Mouse (Mus musculus) skeletal muscle tissue, adult 2 months (tissue): ENCODE data around the gene Rptor.

Experiments used
- DNase-seq: peaks from one replicate; pipeline ENCODE4 v3.0.0-alpha.2; 2012; ENCODE audit warnings: low read depth, low spot score

Gene Rptor

DNA sequence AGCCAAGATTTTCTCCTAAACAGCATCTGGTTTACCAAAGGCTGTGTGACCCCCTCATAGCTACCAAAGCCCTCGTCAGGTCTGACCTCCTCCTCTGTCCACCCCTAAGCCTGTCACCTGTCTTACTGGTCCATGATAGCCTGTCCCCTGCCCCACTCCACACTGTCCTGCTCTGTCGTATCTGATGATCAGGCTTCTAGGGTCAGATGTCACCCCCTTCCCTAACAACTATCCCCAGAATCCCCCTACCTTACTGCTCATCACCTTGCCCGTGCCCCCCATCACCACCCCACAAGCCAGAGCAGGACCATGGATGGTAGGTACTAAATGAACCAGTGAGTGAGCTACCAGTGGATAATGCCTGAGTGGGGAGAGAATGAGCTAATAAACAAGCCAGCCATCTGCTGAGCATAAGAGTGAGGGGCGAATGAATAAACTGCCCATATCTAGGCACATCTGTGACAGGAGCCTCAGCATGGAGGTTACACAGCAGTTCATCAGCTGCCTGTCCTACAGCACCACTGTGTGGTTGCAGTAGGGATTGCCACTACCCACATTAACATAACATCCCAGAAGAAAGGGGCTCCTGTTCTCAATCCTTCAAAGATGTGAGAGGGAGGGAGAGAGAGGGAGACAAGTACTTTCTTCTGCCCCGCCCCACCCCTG, 302.0 kb downstream of the Rptor start:
- peak; percentile 43 for DNase-seq

DNA sequence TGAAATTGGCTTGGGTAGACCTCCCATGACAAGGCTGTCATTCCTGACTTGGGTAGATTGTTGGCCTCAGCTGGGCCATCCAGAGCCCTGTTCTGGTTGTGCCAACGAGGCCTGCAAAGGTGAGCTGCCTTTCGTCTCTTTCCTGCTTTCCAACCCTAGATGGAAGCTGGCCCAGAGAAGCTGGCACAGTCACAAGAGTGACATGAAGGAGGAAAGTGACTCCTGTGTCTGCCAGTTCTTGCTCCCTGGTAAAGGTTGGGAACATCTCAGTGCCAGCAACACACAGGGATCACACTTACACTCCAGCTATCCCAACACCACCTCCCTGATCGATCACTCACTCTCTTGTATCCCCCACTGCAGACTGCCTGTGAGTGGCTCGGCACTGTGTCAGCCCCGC, 303.1 kb downstream of the Rptor start:
- no peak for DNase-seq

DNA sequence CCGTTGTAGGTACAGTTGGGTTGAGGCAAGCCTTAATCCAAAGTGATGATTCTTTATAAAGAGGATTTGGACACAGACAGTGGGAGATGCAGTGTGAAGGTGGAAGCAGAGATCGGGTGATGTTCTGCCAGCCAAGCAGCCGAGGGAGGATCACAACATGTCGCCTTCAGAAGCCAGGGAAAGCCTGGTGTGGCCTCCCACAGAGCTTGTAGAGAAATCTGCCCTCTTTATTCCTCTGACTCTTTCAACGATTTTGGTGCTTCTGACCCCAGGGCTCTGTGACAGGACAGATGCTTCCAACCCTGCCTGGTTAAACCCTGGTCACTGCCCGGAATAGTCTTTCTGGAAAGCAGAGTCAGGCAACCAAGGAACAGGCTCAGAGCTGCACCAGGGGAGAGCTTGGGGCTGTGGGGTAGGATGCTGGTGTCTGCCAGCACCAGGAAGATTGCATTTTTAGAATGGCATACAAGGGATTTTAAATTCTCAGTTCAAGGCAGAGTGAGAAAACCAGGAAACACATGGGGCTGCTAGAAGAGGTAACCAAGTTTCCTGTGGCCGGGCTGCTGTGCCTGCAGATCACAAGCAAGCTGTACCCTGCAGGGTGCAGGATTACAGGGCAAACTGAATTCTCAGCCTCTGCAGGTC, 304.4 kb downstream of the Rptor start:
- no peak for DNase-seq

DNA sequence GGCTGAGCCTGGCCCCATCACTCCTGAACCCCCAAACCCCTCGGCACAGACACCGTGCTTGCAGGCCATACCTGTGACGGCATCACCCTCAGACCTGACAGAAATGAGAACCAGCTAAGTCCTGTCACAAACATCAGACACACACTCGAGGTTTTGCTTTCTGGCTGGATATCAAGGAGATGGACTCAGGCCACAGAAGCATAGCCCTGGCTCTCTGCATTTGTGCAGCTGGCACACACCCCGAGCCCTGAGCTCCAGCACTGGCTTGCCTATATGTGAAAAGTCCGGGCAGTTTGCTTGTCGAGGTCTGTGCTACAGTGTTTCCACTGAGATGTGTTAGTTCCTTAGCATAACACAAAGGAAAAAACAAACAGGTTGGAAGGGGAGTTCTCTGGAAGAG, 305.0 kb downstream of the Rptor start:
- DNase-seq = no peak

DNA sequence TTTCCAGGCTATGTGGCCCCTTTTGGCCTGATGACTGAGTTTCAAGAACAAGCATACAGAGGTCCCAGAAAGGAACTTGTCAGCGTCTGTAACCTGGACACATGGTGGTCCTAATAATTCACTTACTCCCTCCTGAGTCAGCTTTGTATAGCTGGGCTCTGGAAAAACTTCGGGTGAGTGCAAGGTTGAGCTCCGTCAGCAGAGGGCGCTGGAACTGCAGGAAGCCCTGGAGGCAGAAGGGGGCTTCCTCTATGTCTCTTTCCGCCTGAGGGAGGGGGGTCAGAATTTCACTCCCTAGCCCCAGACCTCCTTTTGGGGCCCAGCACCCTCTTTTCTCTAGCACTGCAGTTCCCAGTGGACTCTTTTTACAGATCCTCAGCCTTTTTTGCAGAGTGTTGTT, 306.7 kb downstream of the Rptor start:
- no peak for DNase-seq

DNA sequence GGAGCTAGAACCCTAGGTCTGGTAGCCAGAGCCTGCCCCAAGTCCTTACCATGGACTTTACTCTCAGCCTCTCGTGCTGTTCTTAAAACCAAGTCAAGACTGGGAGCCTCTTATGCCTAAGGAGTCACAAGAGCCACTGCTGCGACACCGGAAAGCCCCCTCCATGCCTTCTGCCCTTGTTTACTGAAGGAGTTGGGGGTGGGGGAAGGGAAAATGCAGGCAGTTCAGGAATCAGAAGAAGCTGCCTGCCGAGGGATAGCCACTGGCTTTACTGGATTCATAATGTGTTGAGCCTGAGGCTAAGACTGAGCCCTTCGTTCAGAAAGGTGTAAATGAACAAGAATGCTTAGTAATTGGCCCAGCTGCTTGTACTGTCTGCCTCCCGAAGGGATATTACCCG, 310.1 kb downstream of the Rptor start:
- no peak for DNase-seq

DNA sequence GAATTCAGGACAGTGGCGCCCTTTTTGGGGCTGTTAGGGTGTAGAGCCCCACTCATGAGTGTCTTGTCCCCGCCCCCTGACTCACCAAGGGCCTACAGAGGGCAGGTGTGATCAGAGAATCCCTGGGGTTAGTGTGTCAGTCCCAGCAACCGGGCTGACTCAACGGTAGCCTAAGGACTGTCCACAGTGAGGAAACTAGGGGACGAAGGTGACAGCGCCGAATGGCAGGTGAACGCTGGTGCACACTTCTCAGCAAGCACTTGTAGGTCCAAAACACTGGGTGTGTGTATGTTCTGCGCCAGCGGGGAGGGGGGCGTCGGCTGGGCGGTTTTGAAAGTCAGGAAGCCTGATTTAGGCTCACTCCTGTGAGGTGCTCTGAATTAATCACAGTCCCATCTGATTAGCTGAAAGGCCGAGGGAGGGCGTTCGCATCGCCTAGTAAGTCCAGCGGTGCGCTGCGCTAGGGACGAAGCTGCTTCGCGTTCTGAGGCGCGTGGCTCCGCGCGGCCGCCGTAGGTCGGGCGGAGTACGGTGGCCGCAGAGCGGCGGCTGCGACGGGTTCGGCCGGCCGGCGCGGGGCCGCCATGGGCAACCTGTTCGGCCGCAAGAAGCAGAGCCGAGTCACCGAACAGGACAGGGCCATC, 310.7 kb downstream of the Rptor start, which contains the start of gene Chmp6:
Gene Chmp6 (plus strand): TSS at position 151 of the 644 bp plus-strand sequence.
- peak; percentile 82 for DNase-seq

DNA sequence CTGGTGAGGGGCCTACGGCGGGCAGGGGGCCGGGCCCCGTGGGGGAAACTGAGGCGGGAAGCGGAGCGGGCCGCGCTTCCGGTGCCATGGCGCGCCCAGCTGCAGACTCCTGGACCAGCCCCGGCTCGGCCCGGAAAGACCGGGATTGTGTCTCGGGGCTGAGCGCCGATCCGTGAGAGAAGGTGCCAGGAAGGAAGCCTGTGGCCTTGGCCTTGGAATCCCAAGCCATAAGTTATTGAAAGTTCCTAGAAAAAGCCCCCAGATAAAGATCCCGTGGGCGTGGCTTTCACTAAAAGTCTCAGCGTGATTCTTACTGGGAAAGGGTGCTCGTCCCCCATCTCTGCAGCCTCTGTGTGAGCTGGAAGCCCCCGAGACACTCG, 311.2 kb downstream of the Rptor start:
- DNase-seq = no peak

DNA sequence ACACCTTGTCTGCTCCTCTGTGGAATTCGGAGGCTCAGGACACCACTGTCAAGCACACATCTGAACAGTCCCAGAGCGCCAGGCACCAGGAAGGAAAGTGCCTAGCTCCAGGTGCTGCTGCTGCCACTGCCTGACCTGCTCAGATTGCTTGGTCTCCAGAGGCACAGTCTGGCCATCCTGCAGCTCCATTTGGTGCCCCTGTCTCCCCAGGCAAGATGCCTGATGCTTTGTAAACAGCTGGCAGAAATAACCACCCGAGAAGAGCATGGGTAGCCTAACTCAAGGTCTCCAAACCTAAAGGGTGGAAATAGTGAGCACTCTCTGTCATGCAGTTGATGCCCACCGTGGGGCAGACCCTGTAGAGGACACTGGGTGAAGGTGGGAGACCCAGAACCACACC, 311.7 kb downstream of the Rptor start:
- no peak for DNase-seq

DNA sequence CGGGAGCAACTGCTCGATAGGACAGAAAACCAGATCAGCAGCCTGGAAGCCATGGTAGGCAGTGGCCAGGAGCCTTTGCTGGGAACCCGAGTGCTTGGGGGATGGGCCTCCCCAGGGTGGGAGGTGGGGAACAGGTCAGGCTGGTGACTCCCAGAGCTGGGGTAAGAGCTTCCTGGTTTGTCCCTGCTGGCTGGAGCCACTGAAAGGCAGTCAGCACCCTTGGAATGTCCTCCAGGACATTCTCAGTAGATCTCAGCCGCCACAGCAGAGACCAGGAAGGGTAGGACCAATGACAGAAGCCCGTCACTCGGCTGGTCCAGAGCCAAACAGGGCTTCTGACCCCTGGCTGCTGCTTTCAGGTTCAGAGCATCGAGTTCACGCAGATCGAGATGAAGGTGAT, 313.0 kb downstream of the Rptor start:
- no peak for DNase-seq

DNA sequence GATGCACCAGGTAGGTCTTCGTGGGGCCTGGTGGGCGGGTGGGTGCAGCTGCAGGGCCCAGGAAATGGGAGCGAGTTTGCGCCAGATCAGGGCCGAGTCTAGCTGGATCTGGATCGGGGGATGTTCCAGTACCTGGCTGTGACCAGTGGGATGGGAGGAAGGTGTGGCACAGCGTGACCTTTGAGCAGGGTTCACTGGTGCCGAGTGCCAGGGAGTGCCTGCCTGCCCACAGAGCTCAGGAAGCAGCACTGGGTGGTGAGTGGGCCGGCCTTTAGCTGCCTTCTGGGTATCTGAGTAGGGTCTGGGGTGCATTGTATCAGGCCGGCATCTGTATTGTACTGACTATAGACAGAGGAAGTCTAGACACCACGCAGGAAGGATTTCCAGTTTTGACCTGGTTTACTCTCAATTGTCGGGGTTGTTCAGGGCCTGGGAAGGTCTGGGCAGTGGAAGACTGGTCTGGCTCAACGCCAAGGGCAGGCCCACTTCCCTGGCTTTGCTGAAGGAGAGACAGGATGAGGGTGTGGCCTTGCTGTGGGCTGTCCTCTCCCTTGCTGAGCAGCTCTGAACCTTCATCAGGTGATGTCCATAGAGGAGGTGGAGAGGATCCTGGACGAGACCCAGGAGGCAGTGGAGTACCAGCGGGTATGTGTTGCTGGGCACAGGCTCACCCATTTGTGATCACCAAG, 313.5 kb downstream of the Rptor start:
- no peak for DNase-seq

DNA sequence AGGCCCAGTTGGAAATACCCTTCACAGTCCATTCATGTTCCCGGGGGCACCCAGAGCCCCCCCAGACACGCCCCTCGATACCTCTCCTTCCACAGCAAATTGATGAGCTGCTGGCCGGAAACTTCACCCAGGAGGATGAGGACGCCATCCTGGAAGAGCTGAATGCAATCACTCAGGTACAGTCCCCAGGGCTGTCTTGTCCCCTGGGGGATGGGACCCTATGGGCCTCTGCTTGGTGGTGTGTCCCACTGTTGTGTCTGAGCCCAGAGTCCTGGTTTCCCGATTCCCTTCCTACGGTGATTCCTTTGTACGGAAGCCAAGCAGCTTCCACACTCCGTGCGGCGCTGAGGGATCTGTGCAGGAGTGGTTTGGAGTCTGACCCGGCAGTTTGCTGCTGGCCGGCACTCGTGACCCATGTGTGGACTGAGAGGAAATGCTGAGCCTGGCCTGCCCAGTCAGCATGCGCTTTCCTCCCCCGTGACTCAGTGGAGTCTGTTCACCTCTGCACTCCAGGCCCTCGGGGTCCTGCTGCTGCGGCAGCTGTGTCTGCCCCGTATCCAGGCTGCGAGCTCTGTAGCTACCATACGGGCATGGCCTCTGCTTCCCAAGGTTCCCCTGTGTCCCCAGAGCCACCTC, 314.2 kb downstream of the Rptor start:
- DNase-seq = no peak

DNA sequence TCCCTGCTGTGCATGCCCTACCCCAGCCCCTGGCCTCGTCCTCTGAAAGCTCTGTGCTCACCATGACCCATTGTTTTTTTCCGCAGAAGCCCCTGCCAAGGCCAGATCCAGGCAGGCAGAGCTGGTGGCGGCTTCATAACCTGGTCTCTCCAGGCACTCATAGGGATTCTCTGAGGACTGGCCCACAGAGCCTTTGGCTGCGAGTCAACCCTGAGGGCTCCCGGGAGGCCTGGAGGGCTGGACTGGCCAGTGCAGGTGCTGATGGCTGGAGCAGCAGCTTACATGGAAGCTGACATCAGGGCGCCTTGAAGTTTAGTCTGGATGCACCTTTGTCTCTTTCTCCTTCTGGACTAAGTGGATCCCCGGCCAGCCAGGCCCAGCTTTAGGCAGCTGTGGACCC, 315.8 kb downstream of the Rptor start:
- no peak for DNase-seq

DNA sequence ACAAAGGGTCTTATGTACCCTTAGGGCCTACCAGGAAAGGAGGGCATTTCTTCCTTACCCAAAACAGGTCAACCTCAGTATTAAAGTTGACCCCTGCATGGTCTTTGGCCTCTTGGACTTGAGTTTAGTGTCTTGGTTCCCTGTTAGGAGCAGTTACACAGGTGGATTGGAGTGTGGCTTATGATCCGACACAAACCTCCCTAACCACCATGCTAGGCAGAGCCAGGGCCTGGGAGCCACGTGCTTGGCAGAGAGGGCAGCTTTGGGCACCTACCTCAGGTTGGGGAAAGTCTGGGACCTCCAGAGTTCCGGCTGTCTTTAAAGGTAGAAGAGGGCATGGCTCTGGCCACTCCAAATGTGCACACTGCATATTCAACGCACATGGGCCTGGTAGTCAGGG, 316.7 kb downstream of the Rptor start:
- DNase-seq = no peak

DNA sequence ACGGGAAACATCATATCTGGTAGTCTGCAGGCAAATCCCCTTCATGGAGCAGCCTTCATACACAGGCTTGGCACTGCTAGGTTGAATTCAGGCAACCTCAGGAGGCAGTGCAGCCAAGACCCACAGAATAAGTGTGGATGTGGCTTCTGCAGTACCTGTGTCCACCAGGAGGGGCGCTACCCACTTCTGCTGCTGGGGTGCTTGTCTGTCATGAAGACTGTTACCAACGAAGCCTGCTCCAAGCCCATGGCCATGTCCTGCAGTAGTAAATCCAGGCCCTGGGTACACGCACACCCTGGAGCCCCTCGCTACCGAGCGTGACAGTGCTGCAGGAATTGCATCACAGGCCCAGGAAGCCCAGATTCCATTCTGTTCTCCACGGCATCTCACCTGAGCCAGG, 317.2 kb downstream of the Rptor start:
- DNase-seq = no peak

DNA sequence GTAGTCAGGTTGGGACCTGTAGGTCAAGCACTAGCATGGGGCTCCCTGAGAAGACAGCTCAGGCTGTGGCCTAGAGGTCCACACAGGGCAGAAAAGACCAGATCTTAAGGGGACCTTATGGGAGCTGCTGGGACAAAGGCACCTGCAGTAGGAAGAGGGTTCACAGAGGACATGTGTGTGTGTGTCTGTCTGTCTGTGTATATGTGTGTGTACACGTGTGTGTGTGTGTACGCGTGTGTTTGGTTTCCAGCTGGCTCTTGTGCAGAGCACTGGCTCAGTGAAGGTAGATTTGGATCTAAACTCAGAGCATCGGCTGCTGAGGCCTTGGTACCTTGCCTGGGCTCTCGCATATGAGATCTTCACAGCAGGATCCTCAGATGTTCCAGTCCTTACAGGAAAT, 318.0 kb downstream of the Rptor start:
- no peak for DNase-seq

DNA sequence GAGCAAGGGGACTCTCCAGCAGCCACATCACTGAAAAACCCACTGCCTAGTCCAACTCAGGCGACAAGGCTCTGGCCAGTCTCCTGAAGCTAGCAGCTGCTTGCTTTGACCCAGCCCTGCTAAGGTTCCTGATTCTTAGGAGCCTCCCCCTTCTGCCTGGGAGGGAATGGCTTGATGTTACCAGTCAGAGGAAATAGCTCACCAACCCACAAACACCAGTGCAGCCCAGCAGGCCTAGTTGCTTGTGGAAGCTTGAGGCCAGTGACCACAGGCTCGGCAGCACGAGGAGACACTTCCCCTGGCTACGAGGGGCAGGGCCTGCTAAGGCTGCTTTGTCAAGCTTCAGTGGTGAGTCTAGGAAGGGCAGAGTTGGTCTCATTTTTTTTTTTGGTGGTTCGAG, 322.5 kb downstream of the Rptor start:
- peak; percentile 62 for DNase-seq

DNA sequence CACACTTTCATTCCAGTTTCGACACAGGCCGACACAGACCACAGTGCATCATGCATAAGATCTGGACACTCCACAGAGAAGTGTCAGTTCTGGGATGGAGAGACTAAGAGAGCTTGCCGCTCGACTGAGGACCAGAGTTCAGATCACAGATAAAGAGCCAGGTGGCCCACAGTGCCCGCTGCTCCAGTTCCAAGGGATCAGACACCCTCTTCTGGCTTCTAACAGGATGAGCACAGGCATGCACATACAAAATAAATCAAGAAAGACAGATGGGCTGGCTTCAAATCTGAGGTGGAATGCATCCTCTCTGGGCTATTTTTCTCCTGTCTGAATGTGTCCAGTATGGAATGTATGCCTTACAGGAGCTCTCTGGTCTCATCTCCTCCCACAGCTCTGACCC, 324.1 kb downstream of the Rptor start:
- DNase-seq = no peak

DNA sequence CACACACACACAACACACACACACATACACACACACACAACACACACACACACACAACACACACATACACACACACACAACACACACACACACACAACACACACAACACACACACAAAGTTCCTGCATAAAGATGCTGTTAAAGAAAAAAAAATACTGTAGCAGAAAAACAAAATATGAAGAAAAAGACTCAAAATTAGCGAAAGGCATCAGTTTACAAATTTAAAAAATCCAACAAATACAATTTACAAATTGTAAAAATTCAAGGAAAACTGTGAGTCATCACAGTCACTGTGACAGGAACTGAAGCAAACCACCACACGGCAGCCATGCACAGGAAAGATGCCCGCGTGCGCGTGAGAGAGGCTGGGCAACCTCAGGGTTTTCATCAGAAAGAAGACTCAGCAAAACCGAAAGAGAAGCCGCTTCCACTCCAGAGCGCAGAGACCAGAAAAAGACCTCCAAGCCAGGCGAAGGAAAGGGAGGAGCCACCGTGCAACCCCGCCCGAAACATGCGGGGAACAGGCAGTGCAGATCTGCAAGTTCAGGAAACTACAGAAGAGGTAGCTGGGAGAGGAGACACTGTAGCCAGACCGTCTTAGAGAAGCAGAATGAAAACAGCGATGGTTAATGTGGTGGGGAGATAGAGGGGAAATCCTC, 325.4 kb downstream of the Rptor start:
- DNase-seq = peak; percentile 43

DNA sequence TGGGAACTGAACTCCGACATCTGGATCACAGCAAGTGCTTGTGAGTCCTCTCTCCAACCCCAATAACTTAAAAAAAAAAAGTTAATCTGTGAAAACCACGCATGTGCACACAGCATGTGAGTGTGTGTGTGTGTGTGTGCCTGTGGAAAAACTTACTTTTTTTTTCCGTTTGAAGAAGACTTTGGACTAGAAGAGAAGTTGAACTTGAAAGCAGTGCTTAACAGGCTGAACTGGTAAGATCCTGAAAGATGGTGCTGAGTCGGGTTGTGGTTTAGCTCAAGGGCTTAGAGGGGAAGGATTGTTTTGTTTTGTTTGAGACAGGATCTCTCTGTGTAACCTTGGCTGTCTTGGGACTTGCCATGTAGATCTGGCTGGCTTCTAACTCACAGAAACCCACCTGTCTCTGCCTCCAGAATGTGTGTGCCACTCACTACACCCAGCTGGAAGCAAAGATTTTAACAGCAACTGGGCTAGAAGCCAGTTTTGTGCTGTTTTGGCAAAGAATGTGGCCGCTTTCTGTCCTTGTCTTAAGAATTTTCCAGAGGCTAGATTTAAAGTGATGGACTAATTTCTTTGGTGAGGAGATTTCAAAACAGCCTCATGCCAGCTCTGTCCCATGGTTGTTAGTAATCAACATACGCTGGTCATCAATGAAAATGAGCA, 327.0 kb downstream of the Rptor start:
- DNase-seq = no peak

DNA sequence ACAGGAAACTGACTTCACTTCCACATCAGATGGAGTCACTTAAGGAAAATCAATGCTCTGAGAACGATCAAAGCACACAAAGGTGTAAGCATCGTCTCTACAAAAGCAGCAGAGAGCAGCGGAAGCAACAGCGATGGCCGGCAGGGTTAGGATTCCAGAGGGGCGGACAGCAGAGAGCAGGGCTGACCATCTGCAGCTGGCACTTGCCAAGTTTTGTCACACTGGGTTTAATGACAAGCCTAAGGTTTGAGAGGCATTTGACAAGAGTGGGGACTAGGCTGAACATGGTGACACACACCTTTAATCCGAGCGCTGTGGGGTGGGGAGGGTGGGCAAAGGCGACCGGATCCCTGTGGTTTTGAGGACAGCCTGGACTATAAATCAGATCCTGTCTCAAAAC, 329.1 kb downstream of the Rptor start:
- no peak for DNase-seq
